Mouse (Mus musculus) v-Abl transformed pro-B cells (cell line): ENCODE data around the gene Hs3st2.
"Not testable (repeated sequence)": the region's sequence is repeated elsewhere in the genome, so short reads cannot be mapped to it uniquely, and the experiment has no call there.

Source experiments
- in situ Hi-C, 2 experiments: fragments of 400-800 bp; cut with MboI; formaldehyde crosslinking; loops; one replicate each; pipeline ENCODE4 v1.15.1; 2025; ENCODE audit not compliant: unreplicated experiment in 2 of 2

Gene Hs3st2

DNA sequence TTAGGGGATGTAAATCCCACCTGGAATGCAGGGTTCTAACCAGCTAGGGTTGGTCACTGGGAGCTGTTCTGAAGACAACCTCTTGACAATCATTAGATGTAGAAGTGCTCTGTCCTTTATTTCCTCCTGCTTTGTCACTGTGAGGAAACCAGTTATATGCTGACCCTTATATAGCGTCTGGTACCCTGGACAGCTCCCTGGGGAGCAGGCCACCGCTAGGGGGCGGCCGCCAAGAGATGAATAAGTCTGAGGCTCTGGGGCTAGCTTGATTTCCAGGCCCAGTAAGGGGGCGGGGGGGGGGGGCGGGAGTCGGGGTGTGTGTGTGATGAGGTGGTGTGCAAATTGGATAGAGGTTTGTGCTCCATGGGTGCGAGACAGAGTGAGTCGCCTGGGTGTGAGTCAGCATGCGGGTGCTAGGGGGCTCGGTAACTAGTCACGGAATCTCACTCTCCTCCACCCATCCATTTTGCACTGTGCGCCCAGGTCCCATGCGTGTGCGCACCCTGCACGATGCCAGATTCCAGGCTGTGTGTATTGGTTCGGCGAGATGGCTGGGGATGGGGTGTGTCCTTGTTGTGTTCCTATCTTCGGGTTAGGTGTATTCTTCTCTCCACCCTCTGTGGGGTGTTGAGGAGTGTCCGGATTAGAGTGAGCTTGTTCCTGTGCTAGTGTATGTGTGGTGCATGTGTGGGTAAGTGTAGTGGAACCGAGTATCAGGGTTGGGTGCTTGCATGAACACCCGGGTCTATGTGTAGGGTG is at the start of gene Hs3st2:
Gene Hs3st2, plus strand, starts transcription at position 635 of the 759 bp plus-strand sequence.
- in situ Hi-C loops = loop anchor here in 1 of 2 experiments (10.0 kb wide), 1 partner anchor 113 kb away; no protein-coding TSS in a partner anchor

DNA sequence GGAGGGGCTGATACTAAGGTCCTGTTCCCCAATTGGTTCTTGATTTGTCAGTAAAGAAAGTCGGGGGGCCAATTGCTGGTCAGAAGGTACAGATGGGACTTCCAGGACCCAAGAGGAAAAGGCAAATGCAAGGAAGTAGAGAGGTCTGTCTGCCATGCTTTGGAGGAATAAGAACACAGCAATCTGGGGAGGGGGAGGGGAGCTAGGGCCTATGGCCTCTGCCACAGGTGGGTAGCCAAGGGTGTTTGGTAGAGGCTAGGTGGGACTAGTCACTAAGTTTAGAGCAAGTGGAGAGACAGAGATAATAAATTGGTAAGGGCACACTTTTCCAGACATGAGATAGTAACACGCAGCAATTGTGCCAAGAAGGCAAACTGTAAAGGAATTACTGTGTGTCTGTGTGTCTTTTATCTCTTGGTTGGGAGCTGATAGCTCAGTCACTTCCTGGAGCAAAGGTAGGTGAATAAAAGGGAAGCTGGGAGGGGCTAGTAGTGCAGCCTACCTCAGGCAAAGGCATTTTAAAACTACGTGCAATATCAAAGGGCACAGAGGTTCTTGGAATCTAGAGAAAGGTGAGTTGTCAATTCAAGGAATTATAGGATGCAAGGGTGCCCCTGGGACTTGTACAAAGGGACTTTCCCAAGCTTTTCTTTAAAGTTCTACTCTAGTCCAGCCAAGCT is 43.2 kb upstream of the Hs3st2 start:
- in situ Hi-C loops = no loop called here

DNA sequence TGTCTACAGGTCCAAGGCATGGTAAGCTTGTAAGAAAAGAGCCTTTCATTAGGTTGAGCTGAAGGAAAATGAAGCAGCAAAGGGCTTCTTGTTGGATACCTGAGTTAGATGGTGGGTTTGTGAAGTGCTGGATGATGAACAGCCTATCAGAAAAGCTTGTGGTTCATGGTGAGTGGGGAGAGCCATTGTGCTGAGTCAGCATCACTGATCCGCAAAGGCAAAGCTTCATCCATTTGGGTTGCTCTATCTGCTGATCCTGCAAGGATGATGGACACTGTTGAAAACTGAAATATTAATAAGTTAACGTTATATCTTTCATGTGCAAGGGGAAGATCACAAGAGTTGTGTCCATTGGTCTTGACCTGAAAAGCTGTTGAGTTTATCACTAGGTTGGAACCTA is 40.0 kb upstream of the Hs3st2 start:
- in situ Hi-C loops = no loop called here

DNA sequence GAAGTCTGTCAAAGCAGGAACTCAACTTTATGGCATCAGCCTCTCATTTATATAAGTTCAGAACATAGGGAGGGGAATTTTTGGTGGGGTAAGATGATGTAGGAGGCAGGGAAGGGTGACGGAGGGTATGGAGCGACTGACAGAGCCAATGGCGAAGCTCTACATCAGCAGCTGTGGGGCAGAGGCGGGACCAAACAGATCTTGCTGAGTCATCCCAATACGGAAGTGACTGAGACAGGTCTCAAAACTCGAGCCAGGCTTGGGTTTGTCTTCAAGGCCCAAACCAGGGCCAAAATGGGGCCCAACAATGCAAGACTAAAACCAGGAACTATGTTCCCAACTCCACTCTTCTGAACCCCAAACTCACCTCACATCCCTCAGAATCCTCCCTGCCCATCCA is 30.2 kb upstream of the Hs3st2 start:
- in situ Hi-C loops = not testable (repeated sequence)

DNA sequence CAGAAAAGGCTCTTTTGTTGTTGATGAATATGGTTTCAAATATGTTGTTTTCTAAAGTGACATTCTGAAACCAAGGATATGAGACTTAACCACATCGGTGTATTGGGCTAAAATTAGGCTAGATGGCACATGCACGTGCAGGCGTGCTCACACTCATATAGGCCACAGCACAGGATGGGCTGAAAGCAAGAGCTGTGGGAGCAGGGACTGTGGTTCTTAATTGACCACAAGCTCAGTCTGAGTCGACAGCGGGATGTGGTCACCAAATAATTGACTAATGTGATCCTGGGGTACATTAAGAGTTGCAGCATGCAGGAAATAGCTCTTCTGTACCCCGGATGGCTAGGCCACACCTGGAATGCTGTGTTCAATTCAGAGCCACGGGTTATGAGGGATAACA is 26.1 kb upstream of the Hs3st2 start:
- in situ Hi-C loops = no loop called here

DNA sequence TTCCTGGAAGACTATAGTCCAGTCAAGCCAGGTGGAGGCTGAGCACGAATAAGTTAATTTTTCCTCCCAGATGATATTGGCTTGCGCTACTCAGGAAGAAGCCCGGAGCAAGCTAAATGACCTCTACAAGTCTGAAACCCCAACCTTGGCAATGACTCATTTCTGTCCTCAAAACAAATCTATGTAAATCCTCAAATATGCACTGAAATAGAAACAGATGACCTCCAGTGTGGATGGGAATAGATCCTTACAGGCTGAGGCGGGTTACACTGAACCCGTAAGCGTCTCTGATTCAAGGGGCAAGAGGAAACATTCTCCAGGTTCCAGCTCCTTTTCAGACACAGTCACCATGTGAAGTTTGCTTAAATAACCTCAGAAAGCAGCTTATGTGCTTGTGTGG is 24.5 kb upstream of the Hs3st2 start:
- in situ Hi-C loops = no loop called here

DNA sequence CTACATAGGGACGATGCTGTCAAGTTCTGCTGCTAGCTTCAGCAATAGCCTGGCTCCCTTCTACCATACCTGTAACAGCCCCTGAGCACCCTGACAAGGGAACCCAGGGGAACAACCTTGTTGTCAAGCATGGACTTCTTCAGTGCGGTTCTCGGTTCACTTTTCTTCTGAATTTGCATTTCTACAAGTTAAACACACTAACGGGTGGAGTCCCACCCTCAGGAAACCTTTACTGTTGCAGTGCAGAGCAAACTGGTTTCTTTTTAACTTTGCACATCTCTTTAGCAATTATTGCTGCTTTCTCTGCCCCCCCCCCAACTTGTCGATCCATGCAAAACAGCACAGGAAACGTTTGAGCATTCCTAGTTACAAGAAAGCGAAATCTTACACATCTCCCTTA is 19.7 kb upstream of the Hs3st2 start:
- in situ Hi-C loops = no loop called here

DNA sequence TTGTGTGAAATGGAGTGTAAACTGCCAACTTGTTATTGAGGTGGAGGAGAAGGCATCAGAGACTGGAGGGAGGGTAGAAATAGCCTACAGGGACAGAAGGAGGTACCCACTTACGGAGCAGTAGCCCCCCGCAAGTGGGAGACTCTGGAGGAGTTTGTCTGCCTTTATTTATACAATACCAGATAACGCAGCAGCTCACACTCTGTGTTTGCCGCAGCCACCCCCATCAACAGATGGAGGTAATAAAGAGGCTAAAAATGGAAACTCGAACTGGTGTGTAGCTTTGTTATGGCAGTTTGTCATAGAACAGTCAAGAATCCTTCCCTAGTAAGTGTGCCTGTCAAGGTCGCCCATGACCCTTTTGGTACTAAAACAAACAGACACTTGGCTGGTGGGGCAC is 16.2 kb upstream of the Hs3st2 start:
- in situ Hi-C loops = no loop called here

DNA sequence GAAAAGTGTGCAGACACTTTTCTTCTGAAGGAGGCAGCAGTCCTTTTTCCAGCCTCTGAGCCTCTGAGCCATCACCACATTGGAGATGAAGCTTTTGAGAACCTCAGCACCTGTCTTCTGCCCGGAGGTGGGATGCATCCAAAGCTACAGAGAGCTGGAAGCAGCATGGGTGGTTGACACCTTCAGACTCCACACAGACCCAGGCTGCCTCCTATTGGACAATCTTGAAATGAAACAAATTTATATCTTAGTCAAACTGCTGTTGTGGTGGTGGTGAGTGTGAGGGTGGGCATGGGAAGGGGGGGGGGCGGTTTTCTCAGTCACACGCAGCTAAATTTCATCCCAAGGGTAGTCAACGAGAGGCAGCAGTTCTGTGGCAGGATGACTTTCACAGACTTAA is 12.7 kb upstream of the Hs3st2 start:
- in situ Hi-C loops = no loop called here

DNA sequence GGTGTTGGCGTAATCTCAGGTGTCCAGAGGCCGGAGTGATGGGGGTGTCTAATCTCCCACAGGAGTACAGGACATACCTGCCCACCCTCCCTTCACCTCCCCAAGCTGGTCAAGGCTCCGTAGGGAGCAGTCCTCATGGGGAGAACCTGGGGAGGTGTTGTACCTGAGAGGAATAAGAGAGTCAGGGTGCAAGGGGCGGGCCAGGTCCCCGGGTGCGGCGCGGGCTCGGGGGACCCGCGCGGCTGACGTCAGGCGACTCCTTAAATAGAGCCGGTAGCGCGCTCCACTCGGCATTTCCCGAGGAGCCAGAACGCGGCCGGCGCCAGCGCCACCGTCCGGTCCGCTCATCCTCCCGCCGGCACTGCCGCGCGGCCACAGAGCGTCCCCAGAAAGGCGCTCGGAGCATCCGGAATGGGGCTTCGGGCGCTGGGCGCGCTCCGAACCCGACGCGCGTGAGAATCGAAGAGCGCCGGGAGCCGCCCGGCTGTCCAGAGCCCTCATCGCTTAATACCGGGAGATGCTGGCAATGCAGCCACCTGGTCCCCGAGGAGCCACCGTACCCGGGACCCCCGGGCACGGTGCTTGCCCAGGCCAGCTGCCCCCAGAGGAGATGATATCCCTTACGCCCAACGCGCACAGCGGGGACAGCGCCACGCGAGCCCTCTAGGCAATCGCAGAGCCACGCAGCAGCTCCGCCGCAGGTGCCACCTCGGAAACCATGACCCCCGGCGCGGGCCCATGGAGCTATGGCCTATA is 503 bp downstream of the Hs3st2 start:
- in situ Hi-C loops = loop anchor here in 1 of 2 experiments (10.0 kb wide), 1 partner anchor 113 kb away; no protein-coding TSS in a partner anchor

DNA sequence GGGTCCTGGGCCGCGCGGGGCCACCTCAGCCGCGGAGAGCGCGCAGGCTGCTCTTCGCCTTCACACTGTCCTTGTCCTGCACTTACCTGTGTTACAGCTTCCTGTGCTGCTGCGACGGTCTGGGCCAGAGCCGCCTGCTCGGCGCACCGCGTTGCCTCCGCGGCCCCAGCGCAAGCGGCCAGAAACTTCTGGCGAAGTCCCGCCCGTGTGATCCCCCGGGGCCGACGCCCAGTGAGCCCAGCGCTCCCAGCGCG is 1.0 kb downstream of the Hs3st2 start:
- in situ Hi-C loops = loop anchor here in 1 of 2 experiments (10.0 kb wide), 1 partner anchor 112 kb away; no protein-coding TSS in a partner anchor

DNA sequence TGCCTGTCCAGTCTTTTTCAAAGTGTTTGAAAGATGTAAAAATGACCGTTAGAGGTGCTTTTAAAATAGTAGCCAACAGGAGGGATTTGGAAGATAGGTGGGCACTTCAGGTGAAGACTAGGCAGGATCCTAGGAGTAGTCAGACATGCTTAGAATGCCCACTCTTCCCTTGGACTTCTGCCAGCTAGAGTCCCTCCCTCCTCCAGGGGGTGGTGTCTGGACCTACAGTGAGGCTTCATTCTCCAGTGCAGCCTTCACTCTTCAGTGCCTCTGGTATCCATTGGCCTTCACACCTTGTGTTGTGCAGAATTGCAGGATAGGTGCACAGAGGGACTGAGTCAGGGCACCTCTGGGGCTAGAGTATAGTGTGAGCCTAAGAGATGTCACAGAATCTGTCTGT is 2.2 kb downstream of the Hs3st2 start:
- in situ Hi-C loops = loop anchor here in 1 of 2 experiments (10.0 kb wide), 1 partner anchor 111 kb away; no protein-coding TSS in a partner anchor

DNA sequence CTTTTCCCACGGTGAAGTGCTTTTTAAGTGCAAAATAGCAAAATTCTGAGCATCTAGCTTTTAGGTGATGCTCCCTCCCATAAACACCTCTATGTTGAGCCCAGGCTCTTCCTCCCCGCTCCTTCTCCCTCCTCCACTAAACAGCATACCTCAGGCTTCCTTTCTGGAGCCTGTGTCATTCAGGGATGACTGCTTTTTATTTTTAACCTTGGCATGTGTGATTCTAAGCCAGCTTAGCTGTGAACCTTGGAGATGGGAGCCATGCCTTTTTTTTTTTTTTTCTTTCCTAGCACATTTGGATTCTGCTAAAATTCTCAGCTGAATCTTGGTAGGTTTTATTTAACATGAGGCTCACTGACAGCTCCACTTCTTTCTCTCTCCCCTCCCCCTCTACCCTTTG is 3.2 kb downstream of the Hs3st2 start:
- in situ Hi-C loops = loop anchor here (5.0 to 10.0 kb wide), 2 partner anchors 107 to 110 kb away; no protein-coding TSS in a partner anchor

DNA sequence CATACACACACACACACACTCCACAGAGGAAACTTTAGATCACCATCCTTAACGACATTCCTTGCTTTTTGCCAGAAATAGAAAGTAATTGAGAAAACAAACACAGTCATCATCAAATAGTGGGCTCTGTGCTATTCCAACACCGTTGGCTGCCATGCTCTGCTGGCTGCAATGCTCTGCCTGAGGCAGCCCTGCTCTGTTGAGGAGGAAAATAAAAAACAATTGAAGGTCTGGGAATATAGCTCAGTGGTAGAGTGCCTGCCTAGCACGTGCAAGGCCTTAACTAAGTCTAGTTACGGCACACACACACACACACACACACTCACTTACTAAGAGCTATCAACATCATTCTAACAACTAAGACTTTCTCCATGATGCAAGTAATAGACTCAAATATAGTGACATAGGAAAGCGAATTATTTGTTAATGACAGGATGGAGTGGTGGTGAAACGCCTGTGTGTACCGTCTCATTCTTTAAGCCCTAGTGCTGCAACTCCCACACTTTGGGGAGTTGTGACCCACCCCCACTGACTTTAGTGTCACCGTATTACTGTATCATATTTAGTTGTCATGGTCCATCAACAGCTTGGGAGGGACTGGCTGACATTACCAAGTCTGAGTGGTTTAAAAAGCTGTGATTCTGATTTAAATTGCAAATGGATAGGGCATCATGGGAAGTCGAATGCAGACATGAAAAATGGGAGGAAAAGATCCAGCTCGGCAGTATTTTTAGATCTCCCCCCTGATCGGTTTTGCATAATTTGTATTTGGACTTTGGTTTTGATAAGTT is 19.3 kb downstream of the Hs3st2 start:
- in situ Hi-C loops = no loop called here

DNA sequence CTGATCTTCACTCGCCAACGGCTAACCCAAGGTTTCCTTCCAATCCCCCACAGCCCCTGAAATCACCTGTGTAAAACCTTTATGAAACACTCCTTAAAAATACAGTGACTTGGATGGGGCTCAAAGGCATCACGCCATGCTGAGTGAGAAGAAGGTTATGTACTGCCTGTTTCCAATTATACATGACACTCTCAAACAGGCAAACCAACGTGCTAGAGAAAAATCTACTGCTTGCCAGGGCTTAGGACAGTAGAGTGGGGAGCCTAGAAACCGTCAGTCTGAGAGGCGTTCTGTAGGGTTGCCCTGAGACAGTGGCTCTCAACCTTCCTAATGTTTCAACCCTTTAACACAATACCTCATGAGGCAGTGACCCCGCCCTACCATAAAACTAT is 19.8 kb downstream of the Hs3st2 start:
- in situ Hi-C loops = no loop called here

DNA sequence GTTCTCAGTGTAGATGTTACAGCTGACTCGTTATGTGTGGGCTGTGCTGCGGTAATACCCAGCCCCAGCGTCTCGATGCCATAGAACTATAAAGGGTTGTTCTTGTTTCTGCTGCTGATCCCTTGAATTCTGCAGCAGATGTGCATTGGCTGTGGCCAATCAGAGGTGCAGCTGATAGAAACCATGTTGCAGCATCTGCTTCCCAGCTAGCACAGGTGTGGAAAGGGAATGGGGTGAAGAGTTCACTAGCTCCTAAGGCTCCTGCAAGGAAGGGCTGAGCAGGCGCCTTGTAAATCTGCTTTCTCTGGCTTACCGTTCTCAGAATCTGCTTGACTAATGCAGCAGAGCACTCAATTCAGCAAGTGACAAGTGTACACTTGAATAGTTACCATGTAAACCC is 45.2 kb downstream of the Hs3st2 start:
- in situ Hi-C loops = no loop called here

DNA sequence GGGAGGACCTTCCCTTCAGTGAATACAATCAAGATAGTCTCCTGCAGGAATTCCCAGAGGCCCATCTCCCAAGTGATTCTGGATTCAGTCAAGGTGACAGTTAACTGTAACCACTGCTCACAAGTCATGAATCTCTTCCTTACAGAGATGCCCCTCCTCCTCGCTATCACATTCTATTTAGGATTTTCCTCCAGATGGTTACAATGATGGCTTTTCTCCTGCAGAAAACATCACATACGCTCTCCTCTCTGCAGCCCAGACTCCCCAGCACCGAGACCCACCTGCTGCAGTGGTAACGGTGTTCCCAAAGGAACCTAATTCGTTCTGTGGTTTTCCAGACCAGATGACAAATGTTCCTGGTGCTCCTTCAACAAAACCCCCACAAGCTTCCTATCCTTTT is 49.5 kb downstream of the Hs3st2 start:
- in situ Hi-C loops = loop anchor here in 1 of 2 experiments (10.0 kb wide), 1 partner anchor 54 kb away; no protein-coding TSS in a partner anchor

DNA sequence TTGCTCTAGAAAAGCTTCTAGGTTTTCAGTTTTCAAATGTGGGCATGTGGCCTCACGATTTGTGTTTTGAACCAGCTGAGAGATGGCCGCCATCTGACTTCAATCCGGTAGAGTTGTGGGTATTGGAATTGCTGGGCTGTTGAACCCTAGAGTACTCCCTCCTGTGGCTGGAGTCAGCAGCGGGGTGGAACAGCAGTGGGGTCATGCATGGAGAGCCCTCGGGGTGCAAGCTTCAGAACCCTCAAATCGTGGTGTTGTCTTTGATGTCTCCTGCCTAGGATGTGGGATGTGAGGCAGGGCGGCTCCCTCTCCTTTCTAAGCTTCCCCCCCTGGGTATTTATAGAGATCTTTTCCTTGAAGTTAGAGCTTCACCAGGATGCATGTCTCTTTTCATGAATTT is 52.7 kb downstream of the Hs3st2 start:
- in situ Hi-C loops = loop anchor here in 1 of 2 experiments (10.0 kb wide), 1 partner anchor 50 kb away; no protein-coding TSS in a partner anchor

DNA sequence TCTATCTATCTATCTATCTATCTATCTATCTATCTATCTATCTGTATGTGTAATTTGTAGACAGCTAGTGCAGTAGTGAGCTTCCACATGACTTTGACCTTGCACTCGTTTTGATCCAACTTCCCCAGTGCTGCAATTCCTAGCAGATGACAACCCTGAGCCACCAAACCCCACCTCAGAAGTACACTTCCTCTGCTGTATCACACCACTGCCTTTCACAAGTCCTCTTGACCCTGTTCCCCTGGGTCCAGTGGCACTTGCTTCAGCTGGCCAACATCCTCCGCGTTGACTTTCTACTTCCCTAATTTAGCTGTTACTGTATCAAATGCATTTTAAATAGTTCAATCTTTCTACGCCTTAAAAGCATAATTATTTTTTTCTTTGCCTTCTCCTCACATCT is 54.6 kb downstream of the Hs3st2 start:
- in situ Hi-C loops = loop anchor here in 1 of 2 experiments (10.0 kb wide), 1 partner anchor 49 kb away; no protein-coding TSS in a partner anchor
